Mouse (Mus musculus) lung, embryonic 14.5 days (tissue): ENCODE measurements around the gene Rims1. TPM values are rescaled to one million over a fixed set of nuclear protein-coding genes. Genes with fewer than 3 reads are reported as not detected.

Experiments used
- ATAC-seq: fragments of 200-750 bp; cut with Nextera tagmentation; 2 replicates; pipeline ENCODE4 v1.8.0; 2017; ENCODE audit warnings: mild to moderate bottlenecking, moderate TSS enrichment, moderate library complexity; ENCODE audit not compliant: insufficient read depth
- DNase-seq: peaks from one replicate; pipeline ENCODE4 v3.0.0-alpha.2; 2015
- H3K27ac ChIP-seq: fragments of 300-500 bp; sonication (generic); 2 replicates; pipeline ENCODE4 v1.5.1; 2014; ENCODE audit warnings: low read depth, mild to moderate bottlenecking, moderate library complexity
- H3K27me3 ChIP-seq: fragments of 300-500 bp; sonication (generic); 2 replicates; pipeline ENCODE4 v1.6.1; 2014; ENCODE audit warnings: low read length, control low read depth; ENCODE audit not compliant: insufficient read depth
- H3K36me3 ChIP-seq: fragments of 300-500 bp; sonication (generic); 2 replicates; pipeline ENCODE4 v1.6.1; 2014; ENCODE audit warnings: control low read depth; ENCODE audit not compliant: insufficient read depth
- H3K4me1 ChIP-seq: fragments of 300-500 bp; sonication (generic); 2 replicates; pipeline ENCODE4 v1.6.1; 2014; ENCODE audit warnings: antibody characterized with exemption, control low read depth; ENCODE audit not compliant: insufficient read depth
- H3K4me2 ChIP-seq: fragments of 300-500 bp; sonication (generic); 2 replicates; pipeline ENCODE4 v1.6.1; 2014; ENCODE audit warnings: mild to moderate bottlenecking
- H3K4me3 ChIP-seq: fragments of 300-500 bp; sonication (generic); 2 replicates; pipeline ENCODE4 v1.5.1; 2014; ENCODE audit warnings: low read depth, low read length
- H3K9ac ChIP-seq: fragments of 300-500 bp; sonication (generic); 2 replicates; pipeline ENCODE4 v1.6.1; 2014
- H3K9me3 ChIP-seq: fragments of 300-500 bp; sonication (generic); 2 replicates; pipeline ENCODE4 v1.6.1; 2016; ENCODE audit warnings: low read depth, low read length, control low read depth
- CTCF ChIP-seq: IDR thresholded peaks from 2 replicates; pipeline ENCODE4 v1.5.1; 2016; ENCODE audit warnings: antibody characterized with exemption, low read depth
- whole genome bisulfite sequencing: fragments of 180-500 bp; shearing (Covaris S2); extraction: QIAGEN DNeasy Blood & Tissue Kit; methylation state at CpG from one replicate; pipeline ENCODE4 v1.1.7; 2014; 5-methylcytosine and 5-hydroxymethylcytosine counted together
- polyA plus RNA-seq: library from polyadenylated mRNA; unstranded; fragments of >200 nt; fragmentation: Nextera tagmentation; extraction: Ambion mirVana; gene quantifications from 2 replicates; pipeline ENCODE4 v1.2.1, GENCODE M21; 2014

Gene Rims1
- polyA plus RNA-seq, 1 experiment from 2014 or later: 3.3 TPM

- ATAC-seq (no peak), DNase-seq (no peak)
- no peak overlapping the region for H3K27ac ChIP-seq
- H3K9me3 ChIP-seq: no peaks in the 10 kb centered on the region
- H3K27me3 ChIP-seq: no peaks in the 10 kb centered on the region
- H3K4me1 ChIP-seq: no peaks in the 10 kb centered on the region
- no peak for TF ChIP-seq CTCF
- H3K4me2 ChIP-seq: no peak overlapping the region
- 18% methylated on average over 2 of the region's 2 CpGs for WGBS
- H3K36me3 ChIP-seq: no peaks in the 10 kb centered on the region
- no peak overlapping the region for H3K9ac ChIP-seq
- H3K4me3 ChIP-seq: no peak overlapping the region
Measured at GRCm38 (mm10) chr1:22645257-22645656, 160.5 kb downstream of the Rims1 start.

- Histone ChIP-seq H3K4me2 (no peak overlapping the region), H3K4me3 (no peak overlapping the region), H3K4me1 (no peaks in the 10 kb centered on the region), H3K36me3 (no peaks in the 10 kb centered on the region), H3K9ac (no peak overlapping the region), H3K27ac (no peak overlapping the region), H3K27me3 (no peaks in the 10 kb centered on the region), H3K9me3 (no peaks in the 10 kb centered on the region)
- 82% methylated on average over 5 of the region's 5 CpGs for WGBS
- TF ChIP-seq CTCF: no peak
- ATAC-seq: peak; percentile 56; the same call in 1 of the 2 replicates
- DNase-seq: peak; percentile 76
Measured at GRCm38 (mm10) chr1:22640568-22640967, 165.2 kb downstream of the Rims1 start.

DNA sequence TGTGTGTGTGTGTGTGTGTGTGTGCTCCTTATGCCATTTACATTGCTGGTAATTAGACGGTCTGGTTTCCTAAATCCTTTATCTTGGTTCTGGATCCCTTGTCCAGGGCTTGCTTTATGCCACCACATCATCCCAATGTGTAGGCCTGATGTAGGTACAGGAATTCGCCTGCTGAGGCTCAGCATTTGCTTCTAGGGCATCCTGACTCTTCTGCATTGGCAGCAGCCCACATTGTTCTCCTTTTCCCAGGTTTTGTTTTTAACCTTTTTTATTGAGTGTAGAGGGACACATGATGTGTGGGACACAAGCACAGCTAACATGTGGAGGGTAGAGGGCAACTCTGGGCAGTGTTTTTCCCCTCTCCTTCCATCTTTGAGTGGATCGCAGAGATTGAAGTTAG, 166.1 kb downstream of the Rims1 start:
- no peaks in the 10 kb centered on the region for H3K27me3 ChIP-seq
- H3K27ac ChIP-seq: no peak overlapping the region
- H3K4me3 ChIP-seq: no peak overlapping the region
- H3K9me3 ChIP-seq: no peaks in the 10 kb centered on the region
- no peak for ATAC-seq
- H3K4me2 ChIP-seq: no peak overlapping the region
- no peak for TF ChIP-seq CTCF
- 70% methylated on average over 3 of the region's 3 CpGs for WGBS
- no peak for DNase-seq
- no peaks in the 10 kb centered on the region for H3K36me3 ChIP-seq
- H3K9ac ChIP-seq: no peak overlapping the region
- no peaks in the 10 kb centered on the region for H3K4me1 ChIP-seq

DNA sequence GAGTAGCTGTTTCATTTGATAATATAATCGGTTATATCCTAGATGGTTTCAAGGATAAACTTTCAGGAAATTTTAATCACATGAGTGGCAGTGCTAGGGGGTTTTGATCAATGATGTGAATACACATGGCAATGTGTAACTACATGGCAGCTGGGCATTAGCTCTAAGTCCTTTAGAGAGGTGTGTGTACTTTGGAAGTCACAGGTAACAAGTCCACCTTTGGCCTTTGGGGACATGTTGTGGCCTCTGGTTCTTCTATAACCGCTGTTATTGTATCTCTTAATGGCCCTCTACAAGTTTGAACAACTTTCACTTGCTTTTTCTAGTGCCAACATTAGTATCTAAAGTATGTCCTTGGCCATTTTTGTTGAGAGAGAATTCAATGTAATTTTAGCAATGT, 171.9 kb downstream of the Rims1 start:
- no peaks in the 10 kb centered on the region for H3K9me3 ChIP-seq
- no peak for DNase-seq
- no peak overlapping the region for H3K27ac ChIP-seq
- H3K4me2 ChIP-seq: no peak overlapping the region
- no peaks in the 10 kb centered on the region for H3K27me3 ChIP-seq
- no peaks in the 10 kb centered on the region for H3K36me3 ChIP-seq
- H3K9ac ChIP-seq: no peak overlapping the region
- 85% methylated on average over 2 of the region's 2 CpGs for WGBS
- no peak for TF ChIP-seq CTCF
- H3K4me1 ChIP-seq: no peaks in the 10 kb centered on the region
- no peak for ATAC-seq
- no peak overlapping the region for H3K4me3 ChIP-seq

- WGBS: 68% methylated on average over 7 of the region's 7 CpGs
- TF ChIP-seq CTCF: no peak
- Histone ChIP-seq H3K27ac (no peak overlapping the region), H3K27me3 (no peaks in the 10 kb centered on the region), H3K4me3 (no peak overlapping the region), H3K36me3 (no peaks in the 10 kb centered on the region), H3K4me2 (no peak overlapping the region), H3K9ac (no peak overlapping the region), H3K4me1 (no peaks in the 10 kb centered on the region), H3K9me3 (no peaks in the 10 kb centered on the region)
- no peak for DNase-seq
- ATAC-seq: no peak
Measured at GRCm38 (mm10) chr1:22632551-22632950, 173.2 kb downstream of the Rims1 start.

DNA sequence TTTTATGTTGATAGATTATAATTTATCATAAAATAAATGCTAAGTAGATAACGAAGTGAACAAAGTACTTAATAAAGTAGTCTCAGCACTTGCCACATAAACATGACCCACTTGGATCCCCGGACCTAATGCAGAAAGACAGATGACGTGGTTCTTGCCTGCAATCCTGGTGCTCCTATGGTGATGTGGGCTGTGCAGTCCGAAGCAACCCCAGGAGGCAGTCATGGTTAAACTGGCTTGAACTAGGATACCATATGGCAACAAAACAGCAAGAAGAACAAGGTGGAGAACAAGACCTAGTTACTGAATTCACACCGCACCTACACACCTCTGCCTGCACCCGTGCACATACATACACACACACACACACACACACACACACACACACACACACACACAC, 173.8 kb downstream of the Rims1 start:
- H3K27ac ChIP-seq: no peak overlapping the region
- no peak overlapping the region for H3K9ac ChIP-seq
- H3K36me3 ChIP-seq: no peaks in the 10 kb centered on the region
- WGBS: 82% methylated on average over 6 of the region's 6 CpGs
- no peaks in the 10 kb centered on the region for H3K9me3 ChIP-seq
- H3K4me1 ChIP-seq: no peaks in the 10 kb centered on the region
- no peak for TF ChIP-seq CTCF
- ATAC-seq (no peak), DNase-seq (no peak)
- no peak overlapping the region for H3K4me2 ChIP-seq
- no peaks in the 10 kb centered on the region for H3K27me3 ChIP-seq
- H3K4me3 ChIP-seq: no peak overlapping the region

DNA sequence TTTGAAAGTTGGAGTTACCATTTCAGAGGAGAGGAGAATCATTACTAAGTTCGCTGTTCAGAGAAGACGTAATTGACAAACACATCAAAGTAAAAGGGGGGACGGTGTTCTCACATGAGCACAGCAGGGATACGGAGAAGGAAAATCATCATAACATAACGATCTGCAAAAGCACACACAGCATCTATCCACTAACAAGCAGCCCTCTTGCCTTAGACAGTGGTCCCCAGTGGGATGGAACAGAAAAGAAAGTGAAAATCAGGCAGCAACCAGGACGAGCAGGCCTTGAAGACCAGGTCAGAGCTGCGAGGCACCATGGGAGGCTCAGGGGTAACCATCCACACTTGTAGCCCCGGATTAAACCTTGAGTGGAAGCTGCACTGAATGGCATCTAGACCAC, 176.8 kb downstream of the Rims1 start:
- WGBS: 77% methylated on average over 8 of the region's 8 CpGs

GRCm38 (mm10) chr1:22627013-22627412, 178.8 kb downstream of the Rims1 start:
- whole genome bisulfite sequencing: 20% methylated on average over 5 of the region's 5 CpGs
- Histone ChIP-seq H3K36me3 (no peaks in the 10 kb centered on the region), H3K4me1 (no peaks in the 10 kb centered on the region), H3K27me3 (no peaks in the 10 kb centered on the region), H3K4me3 (no peak overlapping the region), H3K9ac (no peak overlapping the region), H3K4me2 (no peak overlapping the region), H3K9me3 (no peaks in the 10 kb centered on the region), H3K27ac (no peak overlapping the region)
- DNase-seq: peak; percentile 85
- TF ChIP-seq CTCF: peak; percentile 60
- peak; percentile 91; the same call in 1 of the 2 replicates for ATAC-seq

More for the DNA sequence above, 176.8 kb downstream of the Rims1 start:
- Histone ChIP-seq H3K27ac (no peak overlapping the region), H3K36me3 (no peaks in the 10 kb centered on the region), H3K4me1 (no peaks in the 10 kb centered on the region), H3K9ac (no peak overlapping the region), H3K9me3 (no peaks in the 10 kb centered on the region), H3K27me3 (no peaks in the 10 kb centered on the region), H3K4me3 (no peak overlapping the region), H3K4me2 (no peak overlapping the region)
- DNase-seq (no peak), ATAC-seq (no peak)
- TF ChIP-seq CTCF: no peak
